Mouse (Mus musculus) neural tube, embryonic 12.5 days (tissue): Measurements from ENCODE around the gene Tmem230. TPM values are rescaled to one million over a fixed set of nuclear protein-coding genes. Genes with fewer than 3 reads are reported as not detected.

Source experiments
- ATAC-seq: fragments of 200-750 bp; cut with Nextera tagmentation; 2 replicates; pipeline ENCODE4 v1.8.0; 2017; ENCODE audit warnings: low read depth, mild to moderate bottlenecking, moderate TSS enrichment, moderate library complexity; ENCODE audit not compliant: low FRiP score
- H3K27ac ChIP-seq: fragments of 300-500 bp; sonication (generic); 2 replicates; pipeline ENCODE4 v1.5.1; 2016
- H3K27me3 ChIP-seq: fragments of 300-500 bp; sonication (generic); replicated peaks from 2 replicates; pipeline ENCODE4 v1.6.1; 2016; ENCODE audit warnings: mild to moderate bottlenecking
- H3K36me3 ChIP-seq: fragments of 300-500 bp; sonication (generic); 2 replicates; pipeline ENCODE4 v1.6.1; 2016; ENCODE audit warnings: mild to moderate bottlenecking
- H3K4me1 ChIP-seq: fragments of 300-500 bp; sonication (generic); 2 replicates; pipeline ENCODE4 v1.6.1; 2016
- H3K4me2 ChIP-seq: fragments of 300-500 bp; sonication (generic); replicated peaks from 2 replicates; pipeline ENCODE4 v1.6.1; 2016; ENCODE audit warnings: mild to moderate bottlenecking
- H3K4me3 ChIP-seq: fragments of 300-500 bp; sonication (generic); 2 replicates; pipeline ENCODE4 v1.5.1; 2016
- H3K9ac ChIP-seq: fragments of 300-500 bp; sonication (generic); 2 replicates; pipeline ENCODE4 v1.6.1; 2016; ENCODE audit warnings: mild to moderate bottlenecking
- H3K9me3 ChIP-seq: fragments of 300-500 bp; sonication (generic); 2 replicates; pipeline ENCODE4 v1.6.1; 2016; ENCODE audit warnings: mild to moderate bottlenecking
- WGBS: fragments of 180-500 bp; shearing (Covaris S2); methylation state at CpG from one replicate; pipeline ENCODE4 v1.1.7; 2016; 5-methylcytosine and 5-hydroxymethylcytosine counted together
- polyA plus RNA-seq: library from polyadenylated mRNA; unstranded; fragments of >200 nt; fragmentation: Nextera tagmentation; extraction: Ambion mirVana; gene quantifications from 2 replicates; pipeline ENCODE4 v1.2.1, GENCODE M21; 2016

The Tmem230 gene
- polyA plus RNA-seq, 1 experiment from 2014 or later = 59.6 TPM

- ATAC-seq = peak; percentile 41; the same call in 1 of the 2 replicates
These were observed 35.0 kb upstream of the Tmem230 start for GRCm38 (mm10) chr2:132282453-132283174.

GRCm38 (mm10) chr2:132281560-132282452 lies 34.2 kb upstream of the Tmem230 start:
- 53% methylated on average over 10 of the region's 10 CpGs for WGBS
- H3K36me3 ChIP-seq = peaks cover 6% of the 10 kb centered on the region; the same call in 1 of the 2 replicates
- H3K27me3 ChIP-seq = no peaks in the 10 kb centered on the region
- ATAC-seq = no peak
- H3K4me1 ChIP-seq = peaks cover 34% of the 10 kb centered on the region
- no peak overlapping the region for H3K27ac ChIP-seq
- H3K4me3 ChIP-seq = no peak overlapping the region
- no peak overlapping the region for H3K9ac ChIP-seq
- no peaks in the 10 kb centered on the region for H3K9me3 ChIP-seq
- no peak overlapping the region for H3K4me2 ChIP-seq

More at GRCm38 (mm10) chr2:132282453-132283174, 35.0 kb upstream of the Tmem230 start:
- no peak overlapping the region for H3K9ac ChIP-seq
- no peak overlapping the region for H3K27ac ChIP-seq
- H3K36me3 ChIP-seq = peaks cover 6% of the 10 kb centered on the region; the same call in 1 of the 2 replicates
- H3K4me3 ChIP-seq = no peak overlapping the region
- 41% methylated on average over 12 of the region's 12 CpGs for WGBS
- peaks cover 34% of the 10 kb centered on the region for H3K4me1 ChIP-seq
- no peaks in the 10 kb centered on the region for H3K27me3 ChIP-seq
- H3K4me2 ChIP-seq = no peak overlapping the region
- no peaks in the 10 kb centered on the region for H3K9me3 ChIP-seq

GRCm38 (mm10) chr2:132280518-132281120 lies 33.0 kb upstream of the Tmem230 start:
- Histone ChIP-seq H3K4me2 (no peak overlapping the region), H3K27ac (no peak overlapping the region), H3K27me3 (no peaks in the 10 kb centered on the region), H3K4me1 (peaks cover 34% of the 10 kb centered on the region), H3K9ac (no peak overlapping the region), H3K36me3 (peaks cover 6% of the 10 kb centered on the region; the same call in 1 of the 2 replicates), H3K9me3 (no peaks in the 10 kb centered on the region), H3K4me3 (no peak overlapping the region)
- WGBS = 93% methylated on average over 10 of the region's 10 CpGs
- ATAC-seq = no peak

- H3K9me3 ChIP-seq = no peaks in the 10 kb centered on the region
- no peaks in the 10 kb centered on the region for H3K27me3 ChIP-seq
- ATAC-seq = no peak
These were observed 32.4 kb upstream of the Tmem230 start for GRCm38 (mm10) chr2:132279978-132280377.

GRCm38 (mm10) chr2:132279336-132279882 lies 31.8 kb upstream of the Tmem230 start:
- Histone ChIP-seq H3K4me2 (no peak overlapping the region), H3K27me3 (no peaks in the 10 kb centered on the region), H3K9ac (no peak overlapping the region), H3K36me3 (0 out of 2 replicates have a peak, but pooled peaks cover 3% of the 10 kb centered on the region), H3K4me1 (peaks cover 34% of the 10 kb centered on the region), H3K27ac (no peak overlapping the region), H3K9me3 (no peaks in the 10 kb centered on the region), H3K4me3 (no peak overlapping the region)
- ATAC-seq = no peak
- WGBS = 76% methylated on average over 3 of the region's 3 CpGs

More at GRCm38 (mm10) chr2:132279978-132280377, 32.4 kb upstream of the Tmem230 start:
- WGBS = 70% methylated on average over 4 of the region's 4 CpGs
- no peak overlapping the region for H3K9ac ChIP-seq
- H3K36me3 ChIP-seq = 0 out of 2 replicates have a peak, but pooled peaks cover 3% of the 10 kb centered on the region
- no peak overlapping the region for H3K27ac ChIP-seq
- H3K4me3 ChIP-seq = no peak overlapping the region
- H3K4me2 ChIP-seq = no peak overlapping the region
- peaks cover 34% of the 10 kb centered on the region for H3K4me1 ChIP-seq

GRCm38 (mm10) chr2:132278273-132278853 lies 30.8 kb upstream of the Tmem230 start:
- peaks cover 26% of the 10 kb centered on the region for H3K4me1 ChIP-seq
- H3K27ac ChIP-seq = no peak overlapping the region
- H3K9me3 ChIP-seq = no peaks in the 10 kb centered on the region
- no peak overlapping the region for H3K4me2 ChIP-seq
- H3K27me3 ChIP-seq = no peaks in the 10 kb centered on the region
- no peak for ATAC-seq
- 0 out of 2 replicates have a peak, but pooled peaks cover 6% of the 10 kb centered on the region for H3K36me3 ChIP-seq
- no peak overlapping the region for H3K9ac ChIP-seq
- H3K4me3 ChIP-seq = no peak overlapping the region
- 81% methylated on average over 8 of the region's 8 CpGs for WGBS

GRCm38 (mm10) chr2:132276249-132276648 lies 28.6 kb upstream of the Tmem230 start:
- H3K9me3 ChIP-seq = no peaks in the 10 kb centered on the region
- no peak overlapping the region for H3K4me3 ChIP-seq
- H3K27me3 ChIP-seq = no peaks in the 10 kb centered on the region
- no peak overlapping the region for H3K27ac ChIP-seq
- no peak overlapping the region for H3K9ac ChIP-seq
- H3K36me3 ChIP-seq = 0 out of 2 replicates have a peak, but pooled peaks cover 6% of the 10 kb centered on the region
- H3K4me1 ChIP-seq = peaks cover 6% of the 10 kb centered on the region
- no peak for ATAC-seq
- 89% methylated on average over 4 of the region's 4 CpGs for WGBS
- H3K4me2 ChIP-seq = no peak overlapping the region

GRCm38 (mm10) chr2:132275527-132275926 lies 27.9 kb upstream of the Tmem230 start:
- H3K27ac ChIP-seq = no peak overlapping the region
- H3K4me2 ChIP-seq = no peak overlapping the region
- H3K36me3 ChIP-seq = 0 out of 2 replicates have a peak, but pooled peaks cover 4% of the 10 kb centered on the region
- peaks cover 6% of the 10 kb centered on the region for H3K4me1 ChIP-seq
- no peak overlapping the region for H3K4me3 ChIP-seq
- WGBS = 77% methylated on average over 4 of the region's 4 CpGs
- H3K9me3 ChIP-seq = no peaks in the 10 kb centered on the region
- no peak for ATAC-seq
- H3K9ac ChIP-seq = no peak overlapping the region
- no peaks in the 10 kb centered on the region for H3K27me3 ChIP-seq

GRCm38 (mm10) chr2:132272694-132273389 lies 25.2 kb upstream of the Tmem230 start:
- Histone ChIP-seq H3K4me3 (no peak overlapping the region), H3K36me3 (0 out of 2 replicates have a peak, but pooled peaks cover 3% of the 10 kb centered on the region), H3K9ac (no peak overlapping the region), H3K4me2 (no peak overlapping the region), H3K4me1 (no peaks in the 10 kb centered on the region), H3K27me3 (no peaks in the 10 kb centered on the region), H3K9me3 (no peaks in the 10 kb centered on the region), H3K27ac (no peak overlapping the region)
- WGBS = 81% methylated on average over 6 of the region's 6 CpGs
- no peak for ATAC-seq

- Histone ChIP-seq H3K27ac (no peak overlapping the region), H3K4me1 (no peaks in the 10 kb centered on the region), H3K4me2 (no peak overlapping the region), H3K9me3 (no peaks in the 10 kb centered on the region), H3K9ac (no peak overlapping the region), H3K27me3 (no peaks in the 10 kb centered on the region), H3K36me3 (0 out of 2 replicates have a peak, but pooled peaks cover 3% of the 10 kb centered on the region), H3K4me3 (no peak overlapping the region)
- no peak for ATAC-seq
- 91% methylated on average over 2 of the region's 2 CpGs for WGBS
These were observed 22.8 kb upstream of the Tmem230 start for GRCm38 (mm10) chr2:132270331-132270951.
